Mouse (Mus musculus) thymus, adult 2 months (tissue): ENCODE data around the gene Tspan10.

ENCODE experiments used
- CTCF ChIP-seq: fragments of 200-500 bp; IDR thresholded peaks from 2 replicates; pipeline ENCODE4 v1.5.1; 2012; ENCODE audit warnings: mild to moderate bottlenecking, control low read depth, low read length, moderate library complexity, borderline replicate concordance; ENCODE audit not compliant: control insufficient read depth, poor library complexity, insufficient read depth; ENCODE audit errors: extremely low read depth
- POLR2A ChIP-seq: fragments of 200-500 bp; IDR thresholded peaks from 2 replicates; pipeline ENCODE4 v1.6.1; 2012; ENCODE audit warnings: mild to moderate bottlenecking, low read length, control low read depth, moderate library complexity; ENCODE audit not compliant: control insufficient read depth, poor library complexity, insufficient read depth; ENCODE audit errors: extremely low read depth

DNA sequence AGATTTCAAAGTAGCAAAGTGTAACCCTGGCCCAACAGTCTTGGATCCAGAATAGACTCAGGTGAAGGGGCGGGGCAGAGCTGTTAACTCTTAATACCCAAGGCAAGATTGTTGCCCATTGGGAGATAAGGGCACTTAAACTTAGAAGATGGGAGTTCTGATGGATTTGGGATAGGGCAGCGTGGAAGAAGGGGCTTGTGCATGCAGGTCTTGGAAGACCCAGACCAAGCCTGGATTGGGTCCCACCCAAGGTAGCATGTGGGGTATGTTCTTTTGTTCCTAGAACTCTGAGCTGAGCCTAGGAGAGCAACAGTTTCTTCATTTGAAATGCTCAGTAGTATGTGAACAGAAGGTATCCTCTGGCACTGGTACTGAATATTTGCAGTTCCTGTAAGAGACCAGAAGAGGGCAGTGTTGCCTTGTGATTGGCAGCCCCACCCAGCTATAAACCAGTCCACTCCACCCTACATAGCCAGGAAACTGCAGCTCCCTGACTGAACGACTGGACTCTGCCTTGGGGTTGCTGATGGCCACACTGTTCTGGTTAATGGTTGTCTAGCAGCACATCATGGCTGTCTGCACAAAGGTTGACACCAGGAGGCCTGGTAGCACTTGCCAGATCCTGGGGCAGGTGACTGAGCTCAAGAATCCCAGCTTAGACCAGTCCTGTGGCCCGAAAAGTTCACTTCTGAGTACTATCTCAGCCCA is 46.8 kb downstream of the Tspan10 start:
- TF ChIP-seq POLR2A: no peak
- peak; percentile 21; the same call in 1 of the 2 replicates for TF ChIP-seq CTCF
